Mouse (Mus musculus) kidney, embryonic 15.5 days (tissue): ENCODE measurements around the gene Glt8d1. TPM values are rescaled to one million over a fixed set of nuclear protein-coding genes. Genes with fewer than 3 reads are reported as not detected.

Source experiments
- ATAC-seq: fragments of 200-750 bp; cut with Nextera tagmentation; replicated peaks from 2 replicates; pipeline ENCODE4 v1.8.0; 2017; ENCODE audit warnings: moderate TSS enrichment; ENCODE audit not compliant: low FRiP score
- H3K27ac ChIP-seq: fragments of 300-500 bp; sonication (generic); 2 replicates; pipeline ENCODE4 v1.5.1; 2015; ENCODE audit warnings: mild to moderate bottlenecking, inconsistent platforms
- H3K27me3 ChIP-seq: fragments of 300-500 bp; sonication (generic); 2 replicates; pipeline ENCODE4 v1.6.1; 2015; ENCODE audit warnings: inconsistent platforms
- H3K36me3 ChIP-seq: fragments of 300-500 bp; sonication (generic); 2 replicates; pipeline ENCODE4 v1.6.1; 2015; ENCODE audit warnings: inconsistent platforms
- H3K4me1 ChIP-seq: fragments of 300-500 bp; sonication (generic); 2 replicates; pipeline ENCODE4 v1.6.1; 2015; ENCODE audit warnings: inconsistent platforms
- H3K4me2 ChIP-seq: fragments of 300-500 bp; sonication (generic); 2 replicates; pipeline ENCODE4 v1.6.1; 2015; ENCODE audit warnings: moderate library complexity, mild to moderate bottlenecking, inconsistent platforms
- H3K4me3 ChIP-seq: fragments of 300-500 bp; sonication (generic); replicated peaks from 2 replicates; pipeline ENCODE4 v1.5.1; 2015; ENCODE audit warnings: mild to moderate bottlenecking, inconsistent platforms
- H3K9ac ChIP-seq: fragments of 300-500 bp; sonication (generic); 2 replicates; pipeline ENCODE4 v1.6.1; 2015; ENCODE audit warnings: mild to moderate bottlenecking, inconsistent platforms
- H3K9me3 ChIP-seq: fragments of 300-500 bp; sonication (generic); replicated peaks from 2 replicates; pipeline ENCODE4 v1.6.1; 2016; ENCODE audit warnings: inconsistent platforms
- WGBS: fragments of 180-500 bp; shearing (Covaris S2); methylation state at CpG from one replicate; pipeline ENCODE4 v1.1.7; 2015; ENCODE audit warnings: mixed read lengths; 5-methylcytosine and 5-hydroxymethylcytosine counted together
- polyA plus RNA-seq: library from polyadenylated mRNA; unstranded; fragments of >200 nt; fragmentation: Nextera tagmentation; extraction: Ambion mirVana; gene quantifications from 2 replicates; pipeline ENCODE4 v1.2.1, GENCODE M21; 2015

Gene Glt8d1
- polyA plus RNA-seq, 1 experiment from 2014 or later, result 66.4 TPM

- Histone ChIP-seq H3K27me3 (no peaks in the 10 kb centered on the region), H3K36me3 (peaks cover 86% of the 10 kb centered on the region), H3K4me1 (peaks cover 16% of the 10 kb centered on the region), H3K4me3 (no peak overlapping the region), H3K9ac (no peak overlapping the region), H3K9me3 (no peaks in the 10 kb centered on the region), H3K27ac (no peak overlapping the region), H3K4me2 (no peak overlapping the region)
- ATAC-seq, result no peak
- WGBS, result 98% methylated on average over 2 of the region's 2 CpGs
Measured at GRCm38 (mm10) chr14:31013928-31014327, 12.7 kb downstream of the Glt8d1 start.

GRCm38 (mm10) chr14:31016063-31016462 is 14.9 kb downstream of the Glt8d1 start:
- Histone ChIP-seq H3K4me1 (peaks cover 26% of the 10 kb centered on the region), H3K27me3 (no peaks in the 10 kb centered on the region), H3K27ac (no peak overlapping the region), H3K36me3 (peaks cover 68% of the 10 kb centered on the region), H3K9me3 (no peaks in the 10 kb centered on the region), H3K4me3 (no peak overlapping the region), H3K4me2 (no peak overlapping the region), H3K9ac (no peak overlapping the region)
- ATAC-seq, result no peak
- 85% methylated on average over 1 of the region's 1 CpGs for WGBS

GRCm38 (mm10) chr14:31017854-31018253 is 16.7 kb downstream of the Glt8d1 start:
- Histone ChIP-seq H3K27ac (0 out of 2 replicates have a peak overlapping the region, but pooled peaks have one; percentile 98), H3K4me1 (peaks cover 30% of the 10 kb centered on the region), H3K36me3 (peaks cover 61% of the 10 kb centered on the region), H3K27me3 (no peaks in the 10 kb centered on the region), H3K4me2 (peak overlapping the region; percentile 81), H3K4me3 (peak overlapping the region; percentile 88), H3K9me3 (no peaks in the 10 kb centered on the region), H3K9ac (peak overlapping the region; percentile 94)
- no peak for ATAC-seq
- WGBS, result 0% methylated on average over 2 of the region's 2 CpGs

- Histone ChIP-seq H3K9ac (peak within 1 kb of the TSS; percentile 94), H3K9me3 (no peaks in the 10 kb centered on the region), H3K36me3 (peaks cover 59% of the 10 kb centered on the region), H3K4me3 (peak within 1 kb of the TSS; percentile 88), H3K4me1 (peaks cover 30% of the 10 kb centered on the region), H3K27ac (peak within 1 kb of the TSS; percentile 98), H3K27me3 (no peaks in the 10 kb centered on the region), H3K4me2 (peak within 1 kb of the TSS; percentile 81)
- WGBS, result under 1% methylated on average over 42 of the region's 53 CpGs
- ATAC-seq, result peak; percentile 96
Measured at GRCm38 (mm10) chr14:31018860-31019291, 17.7 kb downstream of the Glt8d1 start, which contains the start of the genes Pbrm1 and Gnl3. Gene Pbrm1 (plus strand): TSS chr14:31019138. Gene Gnl3 (minus strand): TSS chr14:31019152.

GRCm38 (mm10) chr14:31019331-31020205 is 18.4 kb downstream of the Glt8d1 start:
- Histone ChIP-seq H3K36me3 (peaks cover 58% of the 10 kb centered on the region), H3K4me1 (peaks cover 30% of the 10 kb centered on the region), H3K4me2 (peak overlapping the region; percentile 81), H3K27me3 (no peaks in the 10 kb centered on the region), H3K9ac (peak overlapping the region; percentile 94), H3K4me3 (peak overlapping the region; percentile 88), H3K27ac (peak overlapping the region; percentile 98), H3K9me3 (no peaks in the 10 kb centered on the region)
- WGBS, result 4% methylated on average over 36 of the region's 56 CpGs
- ATAC-seq, result peak; percentile 96

GRCm38 (mm10) chr14:31022579-31022978 is 21.4 kb downstream of the Glt8d1 start:
- no peak overlapping the region for H3K4me3 ChIP-seq
- WGBS, result 37% methylated on average over 1 of the region's 1 CpGs
- no peak overlapping the region for H3K4me2 ChIP-seq
- peaks cover 56% of the 10 kb centered on the region for H3K36me3 ChIP-seq
- no peak overlapping the region for H3K9ac ChIP-seq
- no peak for ATAC-seq
- no peaks in the 10 kb centered on the region for H3K27me3 ChIP-seq
- no peaks in the 10 kb centered on the region for H3K9me3 ChIP-seq
- H3K4me1 ChIP-seq, result peaks cover 20% of the 10 kb centered on the region
- no peak overlapping the region for H3K27ac ChIP-seq

GRCm38 (mm10) chr14:31025785-31026184 is 24.6 kb downstream of the Glt8d1 start:
- Histone ChIP-seq H3K4me1 (peaks cover 4% of the 10 kb centered on the region), H3K27ac (no peak overlapping the region), H3K4me2 (no peak overlapping the region), H3K27me3 (no peaks in the 10 kb centered on the region), H3K9me3 (no peaks in the 10 kb centered on the region), H3K36me3 (peaks cover 81% of the 10 kb centered on the region), H3K4me3 (no peak overlapping the region), H3K9ac (no peak overlapping the region)
- ATAC-seq, result no peak
- WGBS, result 78% methylated on average over 3 of the region's 3 CpGs

- H3K36me3 ChIP-seq, result peaks cover 74% of the 10 kb centered on the region
- no peak overlapping the region for H3K4me2 ChIP-seq
- no peaks in the 10 kb centered on the region for H3K9me3 ChIP-seq
- no peak overlapping the region for H3K4me3 ChIP-seq
- WGBS, result 93% methylated on average over 5 of the region's 5 CpGs
- ATAC-seq, result no peak
- no peak overlapping the region for H3K9ac ChIP-seq
- H3K4me1 ChIP-seq, result no peaks in the 10 kb centered on the region
- H3K27ac ChIP-seq, result no peak overlapping the region
- H3K27me3 ChIP-seq, result no peaks in the 10 kb centered on the region
Measured at GRCm38 (mm10) chr14:31045296-31045695, 44.1 kb downstream of the Glt8d1 start.

- Histone ChIP-seq H3K4me1 (no peaks in the 10 kb centered on the region), H3K27me3 (no peaks in the 10 kb centered on the region), H3K36me3 (peaks cover 77% of the 10 kb centered on the region), H3K27ac (no peak overlapping the region), H3K4me2 (no peak overlapping the region), H3K4me3 (no peak overlapping the region), H3K9me3 (no peaks in the 10 kb centered on the region), H3K9ac (no peak overlapping the region)
- ATAC-seq, result no peak
- WGBS, result 90% methylated on average over 1 of the region's 1 CpGs
Measured at GRCm38 (mm10) chr14:31045817-31046216, 44.6 kb downstream of the Glt8d1 start.

Other genes with a start within 250 kb of the Glt8d1 start
- 25.8 and 26.3 TPM in 2 replicates for gene Tmem110, start 175.8 kb upstream of the Glt8d1 start, polyA plus RNA-seq
- 5.0 and 5.3 TPM in 2 replicates for gene Mustn1, start 122.2 kb upstream of the Glt8d1 start, polyA plus RNA-seq
- gene Itih4, start 114.9 kb upstream of the Glt8d1 start, polyA plus RNA-seq, result 0.93 and 1.6 TPM in 2 replicates
- gene Itih3, start 77.6 kb upstream of the Glt8d1 start, polyA plus RNA-seq, result 2.6 and 5.0 TPM in 2 replicates
- gene Itih1, start 58.1 kb upstream of the Glt8d1 start, polyA plus RNA-seq, result 0.30 and 0.55 TPM in 2 replicates
- gene Nek4, start 50.0 kb upstream of the Glt8d1 start, polyA plus RNA-seq, result 17.3 and 17.4 TPM in 2 replicates
- 385 and 440 TPM in 2 replicates for gene Spcs1, start 272 bp downstream of the Glt8d1 start, polyA plus RNA-seq
- gene Pbrm1, start 17.7 kb downstream of the Glt8d1 start, polyA plus RNA-seq, result 131 and 136 TPM in 2 replicates
- 127 and 134 TPM in 2 replicates for gene Gnl3, start 17.8 kb downstream of the Glt8d1 start, polyA plus RNA-seq
- gene Smim4, start 127.6 kb downstream of the Glt8d1 start, polyA plus RNA-seq, result 98.1 and 112 TPM in 2 replicates
- gene Nt5dc2, start 129.7 kb downstream of the Glt8d1 start, polyA plus RNA-seq, result 373 and 384 TPM in 2 replicates
- gene Stab1, start 167.2 kb downstream of the Glt8d1 start, polyA plus RNA-seq, result 32.6 and 40.6 TPM in 2 replicates
- 19.5 and 33.2 TPM in 2 replicates for gene Tnnc1, start 206.9 kb downstream of the Glt8d1 start, polyA plus RNA-seq
- 351 and 428 TPM in 2 replicates for gene Nisch, start 215.5 kb downstream of the Glt8d1 start, polyA plus RNA-seq
- gene Sema3g, start 216.5 kb downstream of the Glt8d1 start, polyA plus RNA-seq, result 3.7 and 3.8 TPM in 2 replicates
- 12.6 and 13.3 TPM in 2 replicates for gene Phf7, start 249.9 kb downstream of the Glt8d1 start, polyA plus RNA-seq